Comparison of ENCODE assay signal across 8 mouse cellular contexts in the genomic region with DNA sequence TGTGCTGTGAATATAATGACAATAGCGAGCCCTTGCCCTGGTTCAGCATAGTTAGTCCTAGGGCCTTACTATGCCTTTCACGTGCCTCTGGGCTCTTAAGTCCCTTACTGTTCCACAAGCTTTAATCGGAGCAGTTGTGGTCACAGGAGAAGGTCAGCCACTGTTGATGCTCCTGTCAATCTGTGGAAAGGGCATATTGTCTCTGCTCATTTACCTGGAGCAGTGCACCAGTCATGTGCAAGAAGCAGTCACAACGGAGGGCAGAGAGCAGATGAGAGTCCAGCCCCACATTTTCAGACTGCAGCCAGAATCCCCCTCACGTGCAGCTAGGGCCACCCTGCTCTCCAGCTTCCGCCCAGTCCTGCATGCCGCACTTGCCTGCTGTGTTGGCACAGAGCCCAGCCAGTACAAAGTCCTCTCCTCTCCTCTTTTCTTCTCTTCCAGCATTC.
DNase-seq lines count a peak whose midpoint lies in the region; ATAC-seq lines count a peak whose summit lies in the region.
"Had no signal": no experiment of that assay in that cellular context is flagged by ENCODE, and none has a peak within 500 bp of the region (broad histone marks: within the 10 kb centered on the region; RNA-seq: fewer than 3 reads in every experiment).

No protein-coding gene starts in this region.

- no peak overlapping the region for H3K4me2 ChIP-seq in neural tube, embryonic 11.5 days (ENCODE audit: low read depth)
- H3K4me2 ChIP-seq in embryonic facial prominence, embryonic 12.5 days (replicated peaks): 0 out of 2 replicates have a peak overlapping the region, but pooled peaks have one; percentile 12
- no peak overlapping the region for H3K4me2 ChIP-seq in intestine, embryonic 14.5 days (ENCODE audit: low read length)
- H3K4me2 ChIP-seq in liver, embryonic 12.5 days: no peak overlapping the region
- peak overlapping the region; percentile 9; the same call in 1 of the 2 replicates for H3K4me2 ChIP-seq in stomach, embryonic 16.5 days (ENCODE audit: low read depth, low read length)
- H3K4me2 ChIP-seq: limb, embryonic 15.5 days had no signal

- no peak overlapping the region for H3K4me3 ChIP-seq in neural tube, embryonic 11.5 days (ENCODE audit: low read depth, low read length)
- H3K4me3 ChIP-seq in embryonic facial prominence, embryonic 12.5 days: no peak overlapping the region
- no peak overlapping the region for H3K4me3 ChIP-seq in intestine, embryonic 14.5 days (ENCODE audit: low read depth, low read length)
- H3K4me3 ChIP-seq in liver, embryonic 12.5 days: no peak overlapping the region
- no peak overlapping the region for H3K4me3 ChIP-seq in stomach, embryonic 16.5 days (replicated peaks; ENCODE audit: low read length)
- H3K4me3 ChIP-seq: limb, embryonic 15.5 days had no signal

- peaks cover 6% of the 10 kb centered on the region; the same call in 1 of the 2 replicates for H3K4me1 ChIP-seq in neural tube, embryonic 11.5 days (ENCODE audit: control insufficient read depth, insufficient read depth, low read length)
- H3K4me1 ChIP-seq in embryonic facial prominence, embryonic 12.5 days: peaks cover 44% of the 10 kb centered on the region
- H3K4me1 ChIP-seq in intestine, embryonic 14.5 days (replicated peaks; ENCODE audit: control insufficient read depth, insufficient read depth, low read length): peaks cover 17% of the 10 kb centered on the region
- H3K4me1 ChIP-seq in liver, embryonic 12.5 days: no peaks in the 10 kb centered on the region
- peaks cover 28% of the 10 kb centered on the region for H3K4me1 ChIP-seq in stomach, embryonic 16.5 days (ENCODE audit: control insufficient read depth, insufficient read depth, low read length)

- H3K36me3 ChIP-seq in neural tube, embryonic 11.5 days (ENCODE audit: control insufficient read depth, insufficient read depth, low read length): no peaks in the 10 kb centered on the region
- no peaks in the 10 kb centered on the region for H3K36me3 ChIP-seq in embryonic facial prominence, embryonic 12.5 days
- no peaks in the 10 kb centered on the region for H3K36me3 ChIP-seq in intestine, embryonic 14.5 days (ENCODE audit: control insufficient read depth, insufficient read depth, low read length)
- H3K36me3 ChIP-seq in liver, embryonic 12.5 days: no peaks in the 10 kb centered on the region
- no peaks in the 10 kb centered on the region for H3K36me3 ChIP-seq in stomach, embryonic 16.5 days (ENCODE audit: control insufficient read depth, insufficient read depth, low read length)
- H3K36me3 ChIP-seq: limb, embryonic 15.5 days had no signal

- WGBS in neural tube, embryonic 11.5 days: 52% methylated on average over 7 of the region's 7 CpGs
- 9% methylated on average over 7 of the region's 7 CpGs for WGBS in embryonic facial prominence, embryonic 12.5 days
- WGBS in intestine, embryonic 14.5 days: 17% methylated on average over 7 of the region's 7 CpGs
- WGBS in liver, embryonic 12.5 days (ENCODE audit: insufficient replicate concordance): 39% methylated on average over 7 of the region's 7 CpGs
- WGBS in stomach, embryonic 16.5 days: 13% methylated on average over 7 of the region's 7 CpGs

- no peak overlapping the region for H3K27ac ChIP-seq in neural tube, embryonic 11.5 days (ENCODE audit: low read depth, low read length)
- H3K27ac ChIP-seq in embryonic facial prominence, embryonic 12.5 days: peak overlapping the region; percentile 66; the same call in 1 of the 2 replicates
- H3K27ac ChIP-seq in intestine, embryonic 14.5 days (ENCODE audit: low read depth): no peak overlapping the region; the same call in 1 of the 2 replicates
- peak overlapping the region; percentile 38; the same call in 1 of the 2 replicates for H3K27ac ChIP-seq in liver, embryonic 12.5 days
- peak overlapping the region; percentile 80 for H3K27ac ChIP-seq in stomach, embryonic 16.5 days (ENCODE audit: low read length)
- H3K27ac ChIP-seq: limb, embryonic 15.5 days had no signal

- H3K9ac ChIP-seq in neural tube, embryonic 11.5 days (ENCODE audit: low read length): no peak overlapping the region
- H3K9ac ChIP-seq in embryonic facial prominence, embryonic 12.5 days: no peak overlapping the region
- no peak overlapping the region for H3K9ac ChIP-seq in intestine, embryonic 14.5 days (ENCODE audit: low read length)
- no peak overlapping the region for H3K9ac ChIP-seq in liver, embryonic 12.5 days
- no peak overlapping the region for H3K9ac ChIP-seq in stomach, embryonic 16.5 days (ENCODE audit: low read length)
- H3K9ac ChIP-seq: limb, embryonic 15.5 days had no signal

- no peaks in the 10 kb centered on the region for H3K27me3 ChIP-seq in neural tube, embryonic 11.5 days (ENCODE audit: control insufficient read depth, insufficient read depth, low read length)
- H3K27me3 ChIP-seq in embryonic facial prominence, embryonic 12.5 days: no peaks in the 10 kb centered on the region
- no peaks in the 10 kb centered on the region for H3K27me3 ChIP-seq in intestine, embryonic 14.5 days (replicated peaks; ENCODE audit: control insufficient read depth, insufficient read depth, low read length)
- no peaks in the 10 kb centered on the region for H3K27me3 ChIP-seq in liver, embryonic 12.5 days (replicated peaks)
- no peaks in the 10 kb centered on the region for H3K27me3 ChIP-seq in stomach, embryonic 16.5 days (ENCODE audit: control insufficient read depth, insufficient read depth, low read length)
- H3K27me3 ChIP-seq: limb, embryonic 15.5 days had no signal

- ATAC-seq in neural tube, embryonic 11.5 days (ENCODE audit: insufficient read depth, low FRiP score, low TSS enrichment): peak; percentile 53; the same call in 1 of the 2 replicates
- ATAC-seq in embryonic facial prominence, embryonic 12.5 days (ENCODE audit: insufficient number of reproducible peaks, insufficient read depth, low FRiP score, low TSS enrichment): no peak
- peak; percentile 80 for ATAC-seq in intestine, embryonic 14.5 days (replicated peaks; ENCODE audit: low FRiP score, low TSS enrichment, low read depth)
- peak; percentile 62 for ATAC-seq in liver, embryonic 12.5 days
- peak; percentile 91 for ATAC-seq in stomach, embryonic 16.5 days (ENCODE audit: insufficient read depth, low FRiP score)

- no peaks in the 10 kb centered on the region for H3K9me3 ChIP-seq in neural tube, embryonic 11.5 days (ENCODE audit: control insufficient read depth, low read length)
- no peaks in the 10 kb centered on the region for H3K9me3 ChIP-seq in embryonic facial prominence, embryonic 12.5 days
- H3K9me3 ChIP-seq in intestine, embryonic 14.5 days (ENCODE audit: control insufficient read depth, low read length): no peaks in the 10 kb centered on the region
- no peaks in the 10 kb centered on the region for H3K9me3 ChIP-seq in liver, embryonic 12.5 days (replicated peaks)
- H3K9me3 ChIP-seq in stomach, embryonic 16.5 days (replicated peaks; ENCODE audit: control insufficient read depth, low read length): no peaks in the 10 kb centered on the region
- H3K9me3 ChIP-seq: limb, embryonic 15.5 days had no signal

- peak; percentile 60 for DNase-seq in neural tube, embryonic 11.5 days (ENCODE audit: low spot score)
- no peak for DNase-seq in neural tube, embryonic 10.5 days (ENCODE audit: extremely low spot score, low spot score)
- DNase-seq in intestine, embryonic 14.5 days (ENCODE audit: low spot score): peak; percentile 76
- DNase-seq in ovary, postnatal 14 days (ENCODE audit: low spot score): no peak

Comparison
In these comparisons a context has a peak if more than half of its experiments do, and no peak if none do; other contexts are left out.
1. DNase-seq: peak in neural tube, embryonic 11.5 days (single experiment) and intestine, embryonic 14.5 days (single experiment); none in neural tube, embryonic 10.5 days (single experiment) and ovary, postnatal 14 days (single experiment).
2. H3K27ac ChIP-seq: peak in embryonic facial prominence, embryonic 12.5 days (single experiment), liver, embryonic 12.5 days (single experiment) and stomach, embryonic 16.5 days (single experiment); none in neural tube, embryonic 11.5 days (single experiment) and intestine, embryonic 14.5 days (single experiment).
3. H3K4me2 ChIP-seq: peak in embryonic facial prominence, embryonic 12.5 days (single experiment) and stomach, embryonic 16.5 days (single experiment); none in neural tube, embryonic 11.5 days (single experiment), intestine, embryonic 14.5 days (single experiment) and liver, embryonic 12.5 days (single experiment).